Mouse (Mus musculus): ENCODE measurements at regions not wholly inside any gene's neighbourhood (a gene's known extent, or its start where the extent isn't known, plus 50 kb on each side); places are given as distances from the start of the nearest gene placed in this dataset.

DNA sequence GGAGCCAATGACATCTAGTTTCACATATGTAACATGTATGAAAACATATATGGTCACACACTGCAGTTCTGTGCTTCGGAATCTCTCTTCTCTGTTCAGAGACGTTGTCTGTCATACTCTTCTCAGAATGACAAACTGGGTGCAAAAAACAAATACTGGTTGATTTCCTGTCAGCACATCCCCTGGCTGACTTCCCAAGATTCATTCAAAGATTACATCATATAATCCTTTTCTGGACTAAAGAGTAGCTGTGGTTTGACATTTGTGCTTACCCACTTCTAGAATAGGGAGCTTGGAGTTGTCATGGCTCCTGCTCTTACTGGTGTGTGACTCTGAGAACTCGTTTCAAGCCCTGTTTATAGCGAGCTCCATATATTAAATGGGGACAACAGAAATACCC lies 85.8 kb upstream of the Tut7 start:
- TF ChIP-seq EP300 (IDR thresholded peaks at IDR 0.05; ENCODE audit: insufficient read depth, low read depth, low read length) (no peak), POLR2A (IDR thresholded peaks at IDR 0.05; ENCODE audit: insufficient read depth, low read depth, low read length) (no peak), CTCF (IDR thresholded peaks at IDR 0.05) (no peak)
- intact Hi-C loops (cut with DNase I), result no loop called here
- H3K36me3 ChIP-seq (ENCODE audit: control insufficient read depth, insufficient read depth, low read length), result no peaks in the 10 kb centered on the region
- no peaks in the 10 kb centered on the region for H3K4me1 ChIP-seq (ENCODE audit: control insufficient read depth, insufficient read depth, low read length)
- WGBS, result 85% methylated on average over 4 of the region's 4 CpGs
- no peak overlapping the region for H3K4me3 ChIP-seq
- H3K27me3 ChIP-seq (ENCODE audit: control insufficient read depth, insufficient read depth, low read length), result no peaks in the 10 kb centered on the region
- H3K27ac ChIP-seq, result no peak overlapping the region
- DNase-seq, result no peak
- no peak overlapping the region for H3K9ac ChIP-seq (ENCODE audit: low read depth, low read length)
- no peaks in the 10 kb centered on the region for H3K79me2 ChIP-seq (replicated peaks; ENCODE audit: control insufficient read depth, insufficient read depth, low read length)

DNA sequence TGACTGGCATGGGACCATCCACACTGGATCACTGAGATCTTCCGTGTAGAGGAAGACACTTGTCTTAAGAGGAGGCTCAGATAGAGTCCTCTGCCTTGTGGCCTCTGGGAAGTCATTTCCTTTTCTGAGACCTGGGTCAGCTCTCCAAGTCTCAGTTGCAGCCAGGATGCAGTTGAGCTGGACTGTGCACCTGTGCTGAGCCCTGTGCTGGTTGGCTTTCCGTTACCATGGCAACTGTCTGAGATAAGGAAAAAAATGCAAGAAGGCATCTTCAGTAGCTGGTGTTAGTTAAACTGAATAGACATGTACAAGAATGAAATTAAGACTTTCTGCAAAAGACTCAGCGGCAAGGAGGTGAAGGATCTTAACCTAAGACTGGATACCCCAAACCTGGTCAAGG lies 82.5 kb upstream of the Tut7 start:
- Histone ChIP-seq H3K27me3 (ENCODE audit: control insufficient read depth, insufficient read depth, low read length) (no peaks in the 10 kb centered on the region), H3K4me3 (no peak overlapping the region), H3K9ac (ENCODE audit: low read depth, low read length) (no peak overlapping the region), H3K27ac (no peak overlapping the region), H3K36me3 (ENCODE audit: control insufficient read depth, insufficient read depth, low read length) (no peaks in the 10 kb centered on the region), H3K79me2 (replicated peaks; ENCODE audit: control insufficient read depth, insufficient read depth, low read length) (no peaks in the 10 kb centered on the region), H3K4me1 (ENCODE audit: control insufficient read depth, insufficient read depth, low read length) (no peaks in the 10 kb centered on the region)
- no peak for DNase-seq
- 72% methylated on average over 3 of the region's 3 CpGs for WGBS
- TF ChIP-seq CTCF (IDR thresholded peaks at IDR 0.05), result no peak
- TF ChIP-seq EP300 (IDR thresholded peaks at IDR 0.05; ENCODE audit: insufficient read depth, low read depth, low read length), result no peak
- TF ChIP-seq POLR2A (IDR thresholded peaks at IDR 0.05; ENCODE audit: insufficient read depth, low read depth, low read length), result no peak
- intact Hi-C loops (cut with DNase I), result no loop called here

DNA sequence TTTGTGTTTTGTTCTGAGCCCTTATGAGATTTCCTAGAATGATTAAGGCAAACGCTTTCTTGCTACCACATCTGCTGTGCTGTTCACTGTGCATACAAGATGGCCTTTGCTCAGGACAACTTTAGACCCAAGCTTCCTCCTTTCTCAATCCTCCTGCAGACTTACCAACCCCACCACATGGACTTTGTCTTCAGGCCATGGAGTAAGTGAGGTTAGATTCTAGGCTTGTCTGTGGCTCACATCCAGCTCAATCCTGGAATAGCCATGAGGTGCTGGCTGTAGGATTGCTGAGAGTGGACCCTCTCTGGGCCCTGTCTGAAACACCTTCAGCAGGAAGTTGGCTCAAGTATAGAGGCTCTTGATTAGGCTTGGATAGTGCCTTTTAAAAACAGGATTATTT lies 81.5 kb upstream of the Tut7 start:
- H3K9ac ChIP-seq (ENCODE audit: low read depth, low read length), result no peak overlapping the region
- H3K27ac ChIP-seq, result no peak overlapping the region
- no peaks in the 10 kb centered on the region for H3K27me3 ChIP-seq (ENCODE audit: control insufficient read depth, insufficient read depth, low read length)
- DNase-seq, result no peak
- no peaks in the 10 kb centered on the region for H3K4me1 ChIP-seq (ENCODE audit: control insufficient read depth, insufficient read depth, low read length)
- intact Hi-C loops (cut with DNase I), result loop anchor here (5.0 kb wide), 1 partner anchor 48 kb away; no protein-coding TSS in a partner anchor
- H3K36me3 ChIP-seq (ENCODE audit: control insufficient read depth, insufficient read depth, low read length), result no peaks in the 10 kb centered on the region
- H3K79me2 ChIP-seq (replicated peaks; ENCODE audit: control insufficient read depth, insufficient read depth, low read length), result no peaks in the 10 kb centered on the region
- no peak overlapping the region for H3K4me3 ChIP-seq
- 83% methylated on average over 1 of the region's 1 CpGs for WGBS
- TF ChIP-seq EP300 (IDR thresholded peaks at IDR 0.05; ENCODE audit: insufficient read depth, low read depth, low read length) (no peak), CTCF (IDR thresholded peaks at IDR 0.05) (no peak), POLR2A (IDR thresholded peaks at IDR 0.05; ENCODE audit: insufficient read depth, low read depth, low read length) (no peak)

DNA sequence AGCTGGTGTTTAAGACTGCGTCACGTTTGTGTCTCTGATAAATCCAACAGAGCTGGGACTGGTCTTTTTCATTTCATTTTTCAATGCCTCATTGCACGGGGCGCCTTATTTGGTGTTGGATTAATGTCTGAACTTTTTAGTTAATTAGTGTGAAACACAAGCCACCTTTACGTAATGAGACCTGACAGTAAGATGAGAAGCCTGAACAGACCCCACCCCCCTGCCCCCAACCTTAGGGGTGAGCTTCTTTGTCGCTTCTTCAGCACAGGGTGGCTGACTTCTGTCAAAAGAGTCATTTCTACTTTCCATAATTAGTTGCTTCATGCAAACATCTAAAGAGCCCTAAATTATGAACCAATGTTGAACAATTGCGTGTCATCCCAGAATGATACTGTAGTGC lies 76.6 kb upstream of the Tut7 start:
- 89% methylated on average over 7 of the region's 7 CpGs for WGBS
- TF ChIP-seq POLR2A (IDR thresholded peaks at IDR 0.05; ENCODE audit: insufficient read depth, low read depth, low read length) (no peak), CTCF (IDR thresholded peaks at IDR 0.05) (no peak), EP300 (IDR thresholded peaks at IDR 0.05; ENCODE audit: insufficient read depth, low read depth, low read length) (no peak)
- Histone ChIP-seq H3K36me3 (ENCODE audit: control insufficient read depth, insufficient read depth, low read length) (no peaks in the 10 kb centered on the region), H3K79me2 (replicated peaks; ENCODE audit: control insufficient read depth, insufficient read depth, low read length) (no peaks in the 10 kb centered on the region), H3K9ac (ENCODE audit: low read depth, low read length) (no peak overlapping the region), H3K27ac (no peak overlapping the region), H3K4me1 (ENCODE audit: control insufficient read depth, insufficient read depth, low read length) (no peaks in the 10 kb centered on the region), H3K27me3 (ENCODE audit: control insufficient read depth, insufficient read depth, low read length) (no peaks in the 10 kb centered on the region), H3K4me3 (no peak overlapping the region)
- intact Hi-C loops (cut with DNase I), result no loop called here
- DNase-seq, result no peak

DNA sequence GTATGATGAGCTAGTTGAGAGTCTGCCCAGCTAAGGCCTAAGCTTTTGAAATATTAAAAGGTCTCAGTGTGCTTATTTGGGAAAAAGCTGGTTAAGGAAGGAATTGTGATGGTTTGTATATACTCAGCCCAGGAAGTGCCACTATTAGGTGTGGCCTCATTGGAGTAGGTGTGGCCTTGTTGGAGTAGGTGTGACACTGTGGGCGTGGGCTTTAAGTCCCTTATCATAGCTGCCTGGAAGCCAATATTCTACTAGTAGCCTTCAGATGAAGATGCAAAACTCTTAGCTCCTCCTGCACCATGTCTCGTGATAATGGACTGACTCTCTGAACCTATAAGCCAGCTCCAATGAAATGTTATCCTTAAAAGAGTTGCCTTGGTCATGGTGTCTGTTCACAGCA lies 72.8 kb upstream of the Tut7 start:
- intact Hi-C loops (cut with DNase I), result no loop called here
- WGBS, result 87% methylated on average over 2 of the region's 2 CpGs

DNA sequence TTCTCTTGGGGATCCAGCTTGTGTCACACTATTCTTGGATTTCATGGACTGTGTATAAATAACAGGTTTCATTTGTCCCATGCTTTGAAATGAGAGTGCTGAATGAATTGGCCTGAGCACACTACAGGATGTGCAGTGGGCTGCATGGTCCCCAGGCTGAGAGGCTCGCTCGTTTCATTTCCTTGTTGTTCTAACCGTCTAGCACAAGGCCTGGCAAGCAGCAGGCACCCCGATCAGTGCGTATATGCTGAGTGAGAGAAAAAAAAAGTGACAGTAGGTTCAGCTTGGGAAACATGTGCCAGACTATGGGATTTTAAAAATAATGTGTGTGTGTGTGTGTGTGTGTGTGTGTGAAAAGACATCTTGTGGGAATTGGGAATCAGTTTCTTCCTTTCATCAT lies 71.1 kb upstream of the Tut7 start:
- intact Hi-C loops (cut with DNase I), result loop anchor here (5.0 kb wide), 1 partner anchor 283 kb away; the partner anchor contains the start of gene Gas1
- 41% methylated on average over 5 of the region's 5 CpGs for WGBS
- no peaks in the 10 kb centered on the region for H3K27me3 ChIP-seq (ENCODE audit: control insufficient read depth, insufficient read depth, low read length)
- no peaks in the 10 kb centered on the region; the same call in 1 of the 2 replicates for H3K4me1 ChIP-seq (ENCODE audit: control insufficient read depth, insufficient read depth, low read length)
- no peak for DNase-seq
- no peaks in the 10 kb centered on the region for H3K36me3 ChIP-seq (ENCODE audit: control insufficient read depth, insufficient read depth, low read length)
- TF ChIP-seq POLR2A (IDR thresholded peaks at IDR 0.05; ENCODE audit: insufficient read depth, low read depth, low read length) (no peak), CTCF (IDR thresholded peaks at IDR 0.05) (no peak), EP300 (IDR thresholded peaks at IDR 0.05; ENCODE audit: insufficient read depth, low read depth, low read length) (no peak)
- H3K27ac ChIP-seq, result no peak overlapping the region
- no peak overlapping the region for H3K4me3 ChIP-seq
- H3K9ac ChIP-seq (ENCODE audit: low read depth, low read length), result no peak overlapping the region
- no peaks in the 10 kb centered on the region for H3K79me2 ChIP-seq (replicated peaks; ENCODE audit: control insufficient read depth, insufficient read depth, low read length)

More for the DNA sequence above, 72.8 kb upstream of the Tut7 start:
- no peaks in the 10 kb centered on the region for H3K36me3 ChIP-seq (ENCODE audit: control insufficient read depth, insufficient read depth, low read length)
- no peak for DNase-seq
- H3K9ac ChIP-seq (ENCODE audit: low read depth, low read length), result no peak overlapping the region
- H3K4me1 ChIP-seq (ENCODE audit: control insufficient read depth, insufficient read depth, low read length), result no peaks in the 10 kb centered on the region
- H3K27ac ChIP-seq, result no peak overlapping the region
- no peaks in the 10 kb centered on the region for H3K27me3 ChIP-seq (ENCODE audit: control insufficient read depth, insufficient read depth, low read length)
- TF ChIP-seq POLR2A (IDR thresholded peaks at IDR 0.05; ENCODE audit: insufficient read depth, low read depth, low read length), result no peak
- TF ChIP-seq CTCF (IDR thresholded peaks at IDR 0.05), result no peak
- TF ChIP-seq EP300 (IDR thresholded peaks at IDR 0.05; ENCODE audit: insufficient read depth, low read depth, low read length), result no peak
- H3K4me3 ChIP-seq, result no peak overlapping the region
- H3K79me2 ChIP-seq (replicated peaks; ENCODE audit: control insufficient read depth, insufficient read depth, low read length), result no peaks in the 10 kb centered on the region

All from heart, adult 2 months (tissue).